Mouse (Mus musculus): ENCODE results near the gene Cd207. TPM values are rescaled to one million over a fixed set of nuclear protein-coding genes. Genes with fewer than 3 reads are reported as not detected.

Gene Cd207
- polyA plus RNA-seq (2014; fragmentation: Illumina TruSeq; extraction: RNeasy Lipid Tissue Mini Kit (QIAGEN cat#74804); ENCODE audit: low read depth, low replicate concordance): not detected

GRCm38 (mm10) chr6:83677757-83678156, at the start of gene Cd207:
Cd207 (minus strand) TSS chr6:83677857.

GRCm38 (mm10) chr6:83711067-83711675, 33.5 kb upstream of the Cd207 start, which contains the start of gene Vax2:
Vax2 (plus strand) TSS chr6:83711264.

GRCm38 (mm10) chr6:83656087-83656486, 21.6 kb downstream of the Cd207 start, which contains the start of gene Clec4f:
Clec4f (minus strand) TSS chr6:83656187.

Other genes starting within 250 kb of the Cd207 start
- gene Tet3, start 218.8 kb downstream of the Cd207 start, polyA plus RNA-seq (2014; fragmentation: Illumina TruSeq; extraction: RNeasy Lipid Tissue Mini Kit (QIAGEN cat#74804); ENCODE audit: low read depth, low replicate concordance): 5.5 TPM
- 18.8 TPM for gene Dguok, start 170.9 kb downstream of the Cd207 start, polyA plus RNA-seq (2014; fragmentation: Illumina TruSeq; extraction: RNeasy Lipid Tissue Mini Kit (QIAGEN cat#74804); ENCODE audit: low read depth, low replicate concordance)
- gene Actg2, start 141.6 kb downstream of the Cd207 start, polyA plus RNA-seq (2014; fragmentation: Illumina TruSeq; extraction: RNeasy Lipid Tissue Mini Kit (QIAGEN cat#74804); ENCODE audit: low read depth, low replicate concordance): 0.81 TPM
- gene Stambp, start 105.1 kb downstream of the Cd207 start, polyA plus RNA-seq (2014; fragmentation: Illumina TruSeq; extraction: RNeasy Lipid Tissue Mini Kit (QIAGEN cat#74804); ENCODE audit: low read depth, low replicate concordance): 58.8 TPM
- gene Clec4f, start 21.7 kb downstream of the Cd207 start, polyA plus RNA-seq (2014; fragmentation: Illumina TruSeq; extraction: RNeasy Lipid Tissue Mini Kit (QIAGEN cat#74804); ENCODE audit: low read depth, low replicate concordance): not detected
- not detected for gene Vax2, start 33.4 kb upstream of the Cd207 start, polyA plus RNA-seq (2014; fragmentation: Illumina TruSeq; extraction: RNeasy Lipid Tissue Mini Kit (QIAGEN cat#74804); ENCODE audit: low read depth, low replicate concordance)
- gene Atp6v1b1, start 65.1 kb upstream of the Cd207 start, polyA plus RNA-seq (2014; fragmentation: Illumina TruSeq; extraction: RNeasy Lipid Tissue Mini Kit (QIAGEN cat#74804); ENCODE audit: low read depth, low replicate concordance): 39.3 TPM
- gene Ankrd53, start 84.8 kb upstream of the Cd207 start, polyA plus RNA-seq (2014; fragmentation: Illumina TruSeq; extraction: RNeasy Lipid Tissue Mini Kit (QIAGEN cat#74804); ENCODE audit: low read depth, low replicate concordance): not detected
- 21.1 TPM for gene Tex261, start 98.0 kb upstream of the Cd207 start, polyA plus RNA-seq (2014; fragmentation: Illumina TruSeq; extraction: RNeasy Lipid Tissue Mini Kit (QIAGEN cat#74804); ENCODE audit: low read depth, low replicate concordance)
- 13.4 TPM for gene Nagk, start 117.1 kb upstream of the Cd207 start, polyA plus RNA-seq (2014; fragmentation: Illumina TruSeq; extraction: RNeasy Lipid Tissue Mini Kit (QIAGEN cat#74804); ENCODE audit: low read depth, low replicate concordance)
- 28.2 TPM for gene Paip2b, start 153.9 kb upstream of the Cd207 start, polyA plus RNA-seq (2014; fragmentation: Illumina TruSeq; extraction: RNeasy Lipid Tissue Mini Kit (QIAGEN cat#74804); ENCODE audit: low read depth, low replicate concordance)
- gene Zfp638, start 189.3 kb upstream of the Cd207 start, polyA plus RNA-seq (2014; fragmentation: Illumina TruSeq; extraction: RNeasy Lipid Tissue Mini Kit (QIAGEN cat#74804); ENCODE audit: low read depth, low replicate concordance): 164 TPM

Data from kidney, adult 10 weeks (tissue).